Mouse (Mus musculus) 3134 (cell line): ENCODE data around the gene Lcor.

Experiments used
- DNase-seq: peaks from one replicate; pipeline ENCODE4 v3.0.0-alpha.2; 2011; ENCODE audit warnings: low spot score; ENCODE audit not compliant: insufficient read length; ENCODE audit errors: extremely low read depth

The Lcor gene

GRCm38 (mm10) chr19:41482190-41482908, at the start of gene Lcor:
TSS of gene Lcor (plus strand) at chr19:41482637.
- DNase-seq: peak; percentile 83

- no peak for DNase-seq
These were observed 47.1 kb upstream of the Lcor start for GRCm38 (mm10) chr19:41435366-41435765.

- DNase-seq: no peak
These were observed 46.0 kb upstream of the Lcor start for GRCm38 (mm10) chr19:41436461-41436860.

- no peak for DNase-seq
These were observed 43.5 kb upstream of the Lcor start for GRCm38 (mm10) chr19:41438953-41439352.

- DNase-seq: no peak
These were observed 41.0 kb upstream of the Lcor start for GRCm38 (mm10) chr19:41441446-41441845.

- no peak for DNase-seq
These were observed 40.4 kb upstream of the Lcor start for GRCm38 (mm10) chr19:41441911-41442607.

- DNase-seq: peak; percentile 41
These were observed 39.8 kb upstream of the Lcor start for GRCm38 (mm10) chr19:41442608-41442969.

GRCm38 (mm10) chr19:41444491-41444890, 37.9 kb upstream of the Lcor start:
- DNase-seq: no peak

- DNase-seq: no peak
These were observed 37.3 kb upstream of the Lcor start for GRCm38 (mm10) chr19:41445013-41445610.

GRCm38 (mm10) chr19:41445723-41446122, 36.7 kb upstream of the Lcor start:
- no peak for DNase-seq

- no peak for DNase-seq
These were observed 35.3 kb upstream of the Lcor start for GRCm38 (mm10) chr19:41447166-41447565.

GRCm38 (mm10) chr19:41447760-41448159, 34.7 kb upstream of the Lcor start:
- DNase-seq: no peak

- DNase-seq: no peak
These were observed 32.9 kb upstream of the Lcor start for GRCm38 (mm10) chr19:41449415-41450075.

- no peak for DNase-seq
These were observed 30.3 kb upstream of the Lcor start for GRCm38 (mm10) chr19:41452166-41452565.

- no peak for DNase-seq
These were observed 27.8 kb upstream of the Lcor start for GRCm38 (mm10) chr19:41454601-41455000.

- DNase-seq: peak; percentile 82
These were observed 27.3 kb upstream of the Lcor start for GRCm38 (mm10) chr19:41455091-41455626.

GRCm38 (mm10) chr19:41457181-41457580, 25.3 kb upstream of the Lcor start:
- no peak for DNase-seq

- no peak for DNase-seq
These were observed 20.2 kb upstream of the Lcor start for GRCm38 (mm10) chr19:41462166-41462735.

- no peak for DNase-seq
These were observed 18.6 kb upstream of the Lcor start for GRCm38 (mm10) chr19:41463841-41464240.

GRCm38 (mm10) chr19:41466475-41466874, 16.0 kb upstream of the Lcor start:
- no peak for DNase-seq
